Mouse (Mus musculus) heart, adult 2 months (tissue): ENCODE data around the gene Gm42715.

Experiments
- CTCF ChIP-seq: fragments of 200-600 bp; IDR thresholded peaks from 2 replicates; pipeline ENCODE4 v1.8.1; 2022; ENCODE audit warnings: antibody characterized with exemption, mild to moderate bottlenecking, moderate library complexity
- EP300 ChIP-seq: fragments of 200-500 bp; IDR thresholded peaks from 2 replicates; pipeline ENCODE4 v1.6.1; 2011; ENCODE audit warnings: low read depth, low read length, control low read depth; ENCODE audit not compliant: insufficient read depth
- POLR2A ChIP-seq: fragments of 200-500 bp; IDR thresholded peaks from 2 replicates; pipeline ENCODE4 v1.6.1; 2011; ENCODE audit warnings: mild to moderate bottlenecking, low read depth, low read length, control low read depth; ENCODE audit not compliant: insufficient read depth

GRCm38 (mm10) chr7:127611561-127611960 is 92.2 kb downstream of the Gm42715 start:
- no peak for TF ChIP-seq EP300
- TF ChIP-seq CTCF = no peak
- no peak for TF ChIP-seq POLR2A
